Mouse (Mus musculus) urinary bladder, postnatal 10 days (tissue): ENCODE data around the gene Mmp27.

Experiments
- DNase-seq: peaks from one replicate; pipeline ENCODE4 v3.0.0; 2022; ENCODE audit warnings: low spot score

The Mmp27 gene

GRCm38 (mm10) chr9:7602982-7603742 is 32.0 kb downstream of the Mmp27 start:
- no peak for DNase-seq

- DNase-seq: no peak
These were observed 32.8 kb downstream of the Mmp27 start for GRCm38 (mm10) chr9:7604005-7604404.

- DNase-seq: no peak
These were observed 34.4 kb downstream of the Mmp27 start for GRCm38 (mm10) chr9:7605638-7606037.

- DNase-seq: no peak
These were observed 51.4 kb downstream of the Mmp27 start for GRCm38 (mm10) chr9:7622582-7622981.

GRCm38 (mm10) chr9:7627931-7628330 is 56.7 kb downstream of the Mmp27 start, which contains the start of gene Mmp20:
Mmp20 (plus strand) TSS chr9:7628231.
- DNase-seq: no peak
